Mouse (Mus musculus) liver, embryonic 14.5 days (tissue): ENCODE measurements around the gene Gdap1l1.

Source experiments
- CTCF ChIP-seq: IDR thresholded peaks from 2 replicates; pipeline ENCODE4 v1.5.1; 2016; ENCODE audit warnings: antibody characterized with exemption, low read depth, control low read depth
- EP300 ChIP-seq: IDR thresholded peaks from 2 replicates; pipeline ENCODE4 v1.6.1; 2016; ENCODE audit warnings: antibody characterized with exemption, low read depth

GRCm38 (mm10) chr2:163399222-163399621 is 39.1 kb upstream of the Gdap1l1 start:
- TF ChIP-seq CTCF (no peak), EP300 (no peak)
